Mouse (Mus musculus) megakaryocyte, embryonic 14.5 days (primary cell): Measurements from ENCODE around the gene Wdr4.

Experiments
- FLI1 ChIP-seq: IDR thresholded peaks from 2 replicates; pipeline ENCODE4 v1.6.1; 2012; ENCODE audit warnings: low read length, inconsistent platforms, mixed read lengths
- GATA1 ChIP-seq: IDR thresholded peaks from 3 replicates; pipeline ENCODE4 v1.6.1; 2012; ENCODE audit warnings: mixed read lengths, low read length, inconsistent platforms, borderline replicate concordance

DNA sequence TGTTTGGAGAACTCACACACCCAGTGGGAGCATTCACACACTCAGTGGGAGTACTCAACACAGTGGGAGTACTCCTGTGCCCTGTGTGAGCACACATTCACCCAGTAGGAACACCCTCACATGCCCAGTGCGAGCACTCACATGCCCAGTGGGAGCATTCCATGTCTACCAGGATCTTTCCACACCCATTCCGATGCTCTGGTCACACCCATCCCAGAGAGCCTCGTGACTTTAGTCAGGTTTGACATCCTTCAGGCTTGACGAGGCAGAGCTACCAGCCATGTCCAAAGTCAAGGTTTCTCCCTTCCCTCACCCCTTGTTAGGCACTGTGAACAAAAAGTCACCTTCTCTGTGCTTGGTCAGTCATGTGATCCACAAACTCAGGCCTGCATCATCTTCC, 15.6 kb upstream of the Wdr4 start:
- no peak for TF ChIP-seq GATA1
- TF ChIP-seq FLI1: no peak
